Mouse (Mus musculus): ENCODE data around the gene Ccdc47.

Ccdc47 gene

GRCm38 (mm10) chr11:106163546-106163945 is 52.6 kb downstream of the Ccdc47 start:
- CTCF ChIA-PET = interaction anchor here (0.9 kb wide), 1 partner anchor 32 kb away, joined by 3 read pairs; no protein-coding TSS in a partner anchor

GRCm38 (mm10) chr11:106162237-106162636 is 53.9 kb downstream of the Ccdc47 start:
- CTCF ChIA-PET = interaction anchor here (0.5 to 0.9 kb wide), 2 partner anchors 8 to 16 kb away, joined by 3 to 7 read pairs; no protein-coding TSS in a partner anchor

- CTCF ChIA-PET = interaction anchor here (0.5 to 0.9 kb wide), 5 partner anchors 9 to 67 kb away, joined by 3 to 7 read pairs (median 3); no protein-coding TSS in a partner anchor
Measured at GRCm38 (mm10) chr11:106160841-106161721, 55.1 kb downstream of the Ccdc47 start, which contains the start of the genes Gm10840 and Limd2. Gm10840 (plus strand) TSS chr11:106160850. Limd2 (minus strand) TSS chr11:106160860.

GRCm38 (mm10) chr11:106159921-106160840 is 56.0 kb downstream of the Ccdc47 start:
- CTCF ChIA-PET = interaction anchor here (0.5 to 0.7 kb wide), 2 partner anchors 13 to 47 kb away, joined by 3 read pairs; no protein-coding TSS in a partner anchor

GRCm38 (mm10) chr11:106159216-106159920 is 56.8 kb downstream of the Ccdc47 start:
- CTCF ChIA-PET = interaction anchor here (1.4 kb wide), 1 partner anchor 11 kb away, joined by 4 read pairs; no protein-coding TSS in a partner anchor

GRCm38 (mm10) chr11:106158930-106159215 is 57.3 kb downstream of the Ccdc47 start:
- CTCF ChIA-PET = interaction anchor here (1.2 to 1.4 kb wide), 2 partner anchors 12 to 15 kb away, joined by 3 to 4 read pairs; no protein-coding TSS in a partner anchor

DNA sequence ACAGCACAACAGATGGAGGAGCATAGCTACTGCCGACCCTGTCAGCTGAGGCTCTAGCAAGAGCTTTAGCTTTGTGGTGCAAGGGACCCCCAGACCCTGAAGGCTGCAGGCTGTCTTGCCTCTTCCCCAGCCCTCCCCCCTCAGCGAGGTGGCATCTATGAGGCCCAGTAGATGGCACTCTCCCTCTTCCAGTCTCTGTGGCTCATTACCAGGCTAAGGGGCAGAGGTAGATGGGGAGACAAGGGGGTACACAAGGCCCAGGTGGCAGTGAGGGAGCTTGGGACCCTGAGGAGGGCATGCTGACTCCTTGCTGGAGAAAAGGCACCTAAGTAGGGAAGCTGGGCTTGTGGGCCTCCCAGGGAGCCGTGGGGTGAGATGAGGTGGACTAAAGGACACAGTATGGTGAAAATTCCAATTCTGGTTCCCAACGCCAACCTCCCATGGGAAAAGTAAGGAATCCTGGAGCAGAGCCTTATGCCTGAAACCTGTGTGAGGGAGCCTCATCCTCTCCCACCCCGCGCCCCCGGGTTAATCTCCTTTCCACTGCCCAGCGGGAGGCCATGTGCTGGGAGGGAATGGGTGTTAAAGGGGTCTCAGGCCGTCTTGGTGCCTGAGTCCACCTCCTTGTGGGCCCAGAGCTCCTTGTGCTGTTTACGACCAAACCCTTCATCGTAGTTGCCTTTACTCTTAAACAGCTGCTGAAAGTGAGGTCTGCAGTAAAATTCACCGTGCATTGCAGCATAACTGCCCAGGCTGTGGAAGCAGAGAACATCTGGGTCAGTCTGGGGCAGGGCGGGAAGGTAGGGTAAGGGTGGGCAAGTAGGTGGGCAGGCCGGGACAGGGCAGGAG is 57.8 kb downstream of the Ccdc47 start:
- CTCF ChIA-PET = interaction anchor here (0.9 to 1.4 kb wide), 3 partner anchors 13 to 33 kb away, joined by 3 to 4 read pairs (median 3); no protein-coding TSS in a partner anchor

DNA sequence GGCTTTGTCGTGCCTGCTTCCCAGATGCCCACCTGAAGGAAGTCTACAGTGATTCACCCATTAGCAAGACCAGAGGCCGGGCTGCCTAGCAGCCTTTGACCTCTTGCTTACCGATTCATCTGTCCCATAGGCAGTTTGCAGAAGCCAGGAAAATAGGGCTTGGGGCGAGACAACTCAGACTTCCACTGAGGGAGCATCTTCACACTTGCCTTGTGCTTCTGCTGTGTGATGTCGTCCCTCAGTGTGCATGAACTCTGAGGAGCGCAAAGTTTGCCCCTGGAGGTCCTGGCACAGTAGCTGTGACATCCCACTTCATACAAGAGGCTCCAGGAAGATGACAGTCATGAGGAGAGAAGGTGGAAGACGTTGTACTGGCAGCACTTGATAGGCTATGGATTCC is 59.0 kb downstream of the Ccdc47 start:
- CTCF ChIA-PET = no interaction called here

DNA sequence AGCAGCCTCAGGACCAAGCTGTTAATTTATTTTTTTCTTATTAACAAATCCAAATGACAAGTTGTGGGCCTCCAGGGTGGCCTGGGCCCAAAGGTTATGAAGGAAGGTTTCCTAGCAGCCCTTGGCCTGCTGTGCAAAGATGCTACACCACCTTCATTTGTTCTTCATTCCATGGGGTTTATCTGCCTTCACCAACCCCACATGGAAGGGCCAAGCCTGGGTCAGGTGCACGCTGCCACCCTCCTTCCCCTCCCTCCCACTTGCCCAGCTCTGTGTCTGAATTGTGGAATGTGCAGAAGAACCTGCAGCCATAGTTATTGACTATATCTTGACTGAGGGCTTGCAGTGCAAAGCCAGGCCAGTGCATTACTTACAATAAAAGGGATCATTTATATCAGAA is 59.9 kb downstream of the Ccdc47 start:
- CTCF ChIA-PET = interaction anchor here (0.8 to 1.3 kb wide), 2 partner anchors 10 to 14 kb away, joined by 4 to 6 read pairs; no protein-coding TSS in a partner anchor

- CTCF ChIA-PET = interaction anchor here (0.5 to 1.3 kb wide), 3 partner anchors 11 to 91 kb away, joined by 4 to 18 read pairs (median 6); no protein-coding TSS in a partner anchor
Measured at GRCm38 (mm10) chr11:106155761-106156160, 60.4 kb downstream of the Ccdc47 start.

DNA sequence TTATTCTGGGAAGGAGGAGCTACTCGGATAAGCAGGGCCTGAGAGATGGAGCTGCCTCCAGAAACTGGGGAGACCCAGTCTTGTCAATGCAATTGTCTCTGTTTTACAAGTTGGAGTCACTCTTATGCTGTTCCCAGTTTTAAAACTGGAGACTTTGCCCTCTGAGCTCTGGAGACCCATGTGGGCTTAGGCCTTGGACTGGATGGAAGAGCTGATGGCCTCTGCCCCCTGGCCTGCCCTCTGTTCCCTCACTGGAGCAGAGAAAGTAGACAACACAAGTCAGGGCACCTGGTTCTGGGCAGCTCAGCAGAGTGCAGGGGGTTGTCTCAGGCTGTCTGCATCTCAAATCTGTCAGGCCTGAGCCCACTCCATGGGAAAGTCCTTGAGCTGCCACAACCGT is 61.4 kb downstream of the Ccdc47 start:
- CTCF ChIA-PET = interaction anchor here (0.7 kb wide), 1 partner anchor 41 kb away, joined by 4 read pairs; no protein-coding TSS in a partner anchor

DNA sequence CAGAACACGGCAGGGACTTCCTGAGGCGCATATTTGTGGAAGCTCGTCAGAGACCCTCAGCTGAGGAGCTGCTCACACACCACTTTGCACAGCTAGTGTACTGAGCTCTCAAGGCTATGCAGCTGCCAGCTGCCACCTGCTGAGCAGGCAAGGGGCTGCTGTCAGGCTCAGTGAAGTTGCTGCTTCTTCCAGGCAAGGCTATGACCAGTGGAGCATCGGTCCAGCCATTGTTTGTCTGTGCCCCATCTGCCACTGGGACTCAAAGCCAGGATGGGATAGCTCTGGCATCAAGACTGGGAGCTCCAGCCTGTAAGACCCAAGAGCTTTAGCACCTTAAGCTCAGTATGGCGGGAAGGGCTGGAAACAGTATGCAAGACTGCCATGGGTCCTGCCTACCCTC is 62.1 kb downstream of the Ccdc47 start:
- CTCF ChIA-PET = no interaction called here

DNA sequence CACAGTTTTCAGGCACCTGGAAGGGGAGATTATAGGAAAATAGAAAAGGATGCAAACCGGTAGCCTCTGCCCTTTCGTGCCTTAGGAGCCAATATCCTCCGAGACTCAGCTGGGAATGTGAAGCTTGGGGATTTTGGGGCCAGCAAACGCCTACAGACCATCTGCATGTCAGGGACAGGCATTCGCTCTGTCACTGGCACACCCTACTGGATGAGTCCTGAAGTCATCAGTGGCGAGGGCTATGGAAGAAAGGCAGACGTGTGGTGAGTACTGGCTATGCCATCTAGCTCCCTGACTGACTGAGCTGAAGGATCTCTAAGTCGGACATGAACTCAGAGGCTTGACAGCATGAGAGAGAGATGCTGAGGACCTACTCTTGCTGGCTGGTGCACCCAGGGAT is 64.0 kb downstream of the Ccdc47 start:
- CTCF ChIA-PET = interaction anchor here (0.6 to 1.2 kb wide), 2 partner anchors 8 to 213 kb away, joined by 3 to 4 read pairs; no protein-coding TSS in a partner anchor

DNA sequence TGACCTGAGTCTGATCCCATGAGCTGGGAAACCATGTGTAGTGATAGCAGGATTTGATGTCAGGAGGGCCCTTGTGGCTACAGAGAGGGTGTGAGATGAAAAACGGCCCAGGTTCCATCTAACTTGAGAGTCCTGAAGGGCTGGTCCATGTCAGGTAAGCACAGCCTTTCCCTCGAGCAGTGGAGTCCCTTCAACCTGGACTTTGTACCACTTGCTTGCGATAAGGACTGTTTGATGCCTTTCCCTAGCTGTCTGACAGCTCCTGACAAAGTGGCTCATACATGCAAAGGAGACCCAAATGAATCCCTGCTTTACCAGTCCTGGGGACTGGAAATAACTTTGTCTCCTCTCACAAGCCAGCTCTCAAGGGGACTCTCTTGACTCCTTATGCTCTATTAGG is 64.9 kb downstream of the Ccdc47 start:
- CTCF ChIA-PET = no interaction called here
